Mouse (Mus musculus) midbrain, embryonic 11.5 days (tissue): ENCODE measurements around the gene Gpr157. TPM values are rescaled to one million over a fixed set of nuclear protein-coding genes. Genes with fewer than 3 reads are reported as not detected.
A peak's percentile ranks its signal among the peaks of the same experiment; 100 is the strongest.

Source experiments
- ATAC-seq: fragments of 200-750 bp; cut with Nextera tagmentation; 2 replicates; pipeline ENCODE4 v1.8.0; 2017; ENCODE audit warnings: moderate TSS enrichment, moderate library complexity; ENCODE audit not compliant: low FRiP score
- DNase-seq: peaks from one replicate; pipeline ENCODE4 v3.0.0; 2015; ENCODE audit warnings: low spot score; ENCODE audit errors: missing footprints
- H3K27ac ChIP-seq: fragments of 300-500 bp; sonication (generic); 2 replicates; pipeline ENCODE4 v1.5.1; 2014; ENCODE audit warnings: low read depth, low read length
- H3K27me3 ChIP-seq: fragments of 300-500 bp; sonication (generic); 2 replicates; pipeline ENCODE4 v1.6.1; 2014; ENCODE audit warnings: mild to moderate bottlenecking, low read length, moderate library complexity, mixed read lengths; ENCODE audit not compliant: control insufficient read depth, insufficient read depth
- H3K36me3 ChIP-seq: fragments of 300-500 bp; sonication (generic); 2 replicates; pipeline ENCODE4 v1.6.1; 2014; ENCODE audit warnings: mild to moderate bottlenecking, low read length, moderate library complexity, mixed read lengths; ENCODE audit not compliant: control insufficient read depth, insufficient read depth
- H3K4me1 ChIP-seq: fragments of 300-500 bp; sonication (generic); 2 replicates; pipeline ENCODE4 v1.6.1; 2014; ENCODE audit warnings: low read length; ENCODE audit not compliant: control insufficient read depth, insufficient read depth
- H3K4me2 ChIP-seq: fragments of 300-500 bp; sonication (generic); 2 replicates; pipeline ENCODE4 v1.6.1; 2014; ENCODE audit warnings: mild to moderate bottlenecking, moderate library complexity
- H3K4me3 ChIP-seq: fragments of 300-500 bp; sonication (generic); 2 replicates; pipeline ENCODE4 v1.5.1; 2014; ENCODE audit warnings: low read depth, low read length
- H3K9ac ChIP-seq: fragments of 300-500 bp; sonication (generic); 2 replicates; pipeline ENCODE4 v1.6.1; 2014; ENCODE audit warnings: low read length
- H3K9me3 ChIP-seq: fragments of 300-500 bp; sonication (generic); 2 replicates; pipeline ENCODE4 v1.6.1; 2016; ENCODE audit warnings: low read length; ENCODE audit not compliant: control insufficient read depth
- WGBS: fragments of 180-500 bp; shearing (Covaris S2); extraction: QIAGEN DNeasy Blood & Tissue Kit; methylation state at CpG from one replicate; pipeline ENCODE4 v1.1.7; 2014; 5-methylcytosine and 5-hydroxymethylcytosine counted together
- polyA plus RNA-seq: library from polyadenylated mRNA; unstranded; fragments of >200 nt; fragmentation: Nextera tagmentation; extraction: Ambion mirVana; gene quantifications from 2 replicates; pipeline ENCODE4 v1.2.1, GENCODE M21; 2014

Gpr157 gene
- polyA plus RNA-seq, 1 experiment from 2014 or later: 0.10 TPM

GRCm38 (mm10) chr4:150093560-150094462 is 6.6 kb downstream of the Gpr157 start:
- no peak overlapping the region for H3K4me2 ChIP-seq
- H3K4me3 ChIP-seq: no peak overlapping the region
- peaks cover 13% of the 10 kb centered on the region for H3K4me1 ChIP-seq
- H3K27me3 ChIP-seq: peaks cover 4% of the 10 kb centered on the region
- WGBS: 25% methylated on average over 11 of the region's 12 CpGs
- no peaks in the 10 kb centered on the region for H3K9me3 ChIP-seq
- no peak overlapping the region for H3K27ac ChIP-seq
- H3K36me3 ChIP-seq: no peaks in the 10 kb centered on the region
- DNase-seq: no peak
- ATAC-seq: peak; percentile 40; the same call in 1 of the 2 replicates
- H3K9ac ChIP-seq: no peak overlapping the region

DNA sequence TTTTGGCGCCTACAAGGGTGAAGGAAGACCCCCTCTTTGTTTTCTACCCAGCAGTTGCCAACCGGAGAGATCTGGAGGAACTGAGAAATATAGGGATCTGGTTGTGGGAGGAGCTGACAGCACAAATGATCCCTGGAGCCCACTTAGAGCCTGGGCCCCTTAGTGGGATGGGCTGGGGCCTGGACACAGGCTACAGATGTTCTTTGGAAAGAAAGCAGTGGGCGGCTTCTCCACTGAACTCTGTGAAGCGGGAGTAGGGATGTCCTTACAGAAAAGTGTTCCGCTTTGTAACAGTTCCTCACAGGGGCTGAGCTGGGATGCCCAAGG is 7.3 kb downstream of the Gpr157 start:
- no peak overlapping the region for H3K27ac ChIP-seq
- H3K9me3 ChIP-seq: no peaks in the 10 kb centered on the region
- no peaks in the 10 kb centered on the region for H3K36me3 ChIP-seq
- H3K27me3 ChIP-seq: no peaks in the 10 kb centered on the region; the same call in 1 of the 2 replicates
- no peak overlapping the region for H3K9ac ChIP-seq
- 10% methylated on average over 5 of the region's 5 CpGs for WGBS
- peak; percentile 91 for DNase-seq
- H3K4me3 ChIP-seq: no peak overlapping the region
- H3K4me1 ChIP-seq: peaks cover 13% of the 10 kb centered on the region
- H3K4me2 ChIP-seq: no peak overlapping the region
- no peak for ATAC-seq

- Histone ChIP-seq H3K36me3 (no peaks in the 10 kb centered on the region), H3K4me2 (no peak overlapping the region), H3K9me3 (no peaks in the 10 kb centered on the region), H3K27me3 (no peaks in the 10 kb centered on the region), H3K9ac (no peak overlapping the region), H3K27ac (no peak overlapping the region), H3K4me1 (peaks cover 13% of the 10 kb centered on the region), H3K4me3 (no peak overlapping the region)
- no peak for ATAC-seq
- no peak for DNase-seq
- 71% methylated on average over 7 of the region's 7 CpGs for WGBS
Observed at GRCm38 (mm10) chr4:150096309-150096708, 9.1 kb downstream of the Gpr157 start.

DNA sequence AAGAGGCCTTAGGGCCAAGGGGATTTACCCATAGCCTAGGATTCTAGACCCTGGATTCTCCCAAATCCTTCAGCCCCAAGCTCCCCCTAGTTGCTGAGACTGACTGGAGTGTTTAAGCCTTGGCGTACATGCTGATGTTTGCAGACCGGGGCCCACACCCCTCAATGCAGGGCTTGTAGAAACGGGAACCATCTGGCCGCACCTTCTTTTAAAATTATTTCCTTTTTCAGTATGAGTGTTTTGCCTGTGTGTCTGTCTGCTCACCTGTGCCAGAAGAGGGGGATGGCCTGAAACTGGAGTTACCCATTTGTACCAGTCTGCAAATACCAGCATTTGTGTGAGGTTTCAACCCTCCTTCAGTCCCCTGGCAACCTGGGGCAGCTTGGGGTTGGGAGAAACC is 10.7 kb downstream of the Gpr157 start:
- no peak for DNase-seq
- no peak for ATAC-seq
- H3K36me3 ChIP-seq: no peaks in the 10 kb centered on the region
- H3K4me1 ChIP-seq: peaks cover 13% of the 10 kb centered on the region
- no peak overlapping the region for H3K4me3 ChIP-seq
- no peak overlapping the region for H3K9ac ChIP-seq
- H3K4me2 ChIP-seq: no peak overlapping the region
- H3K9me3 ChIP-seq: no peaks in the 10 kb centered on the region
- H3K27ac ChIP-seq: no peak overlapping the region
- H3K27me3 ChIP-seq: no peaks in the 10 kb centered on the region
- WGBS: 87% methylated on average over 4 of the region's 4 CpGs

GRCm38 (mm10) chr4:150098880-150099279 is 11.7 kb downstream of the Gpr157 start:
- Histone ChIP-seq H3K27ac (no peak overlapping the region), H3K9me3 (no peaks in the 10 kb centered on the region), H3K4me3 (no peak overlapping the region), H3K36me3 (no peaks in the 10 kb centered on the region), H3K9ac (no peak overlapping the region), H3K27me3 (no peaks in the 10 kb centered on the region), H3K4me2 (no peak overlapping the region), H3K4me1 (peaks cover 10% of the 10 kb centered on the region)
- 20% methylated on average over 10 of the region's 10 CpGs for WGBS
- ATAC-seq (no peak), DNase-seq (peak; percentile 98)

DNA sequence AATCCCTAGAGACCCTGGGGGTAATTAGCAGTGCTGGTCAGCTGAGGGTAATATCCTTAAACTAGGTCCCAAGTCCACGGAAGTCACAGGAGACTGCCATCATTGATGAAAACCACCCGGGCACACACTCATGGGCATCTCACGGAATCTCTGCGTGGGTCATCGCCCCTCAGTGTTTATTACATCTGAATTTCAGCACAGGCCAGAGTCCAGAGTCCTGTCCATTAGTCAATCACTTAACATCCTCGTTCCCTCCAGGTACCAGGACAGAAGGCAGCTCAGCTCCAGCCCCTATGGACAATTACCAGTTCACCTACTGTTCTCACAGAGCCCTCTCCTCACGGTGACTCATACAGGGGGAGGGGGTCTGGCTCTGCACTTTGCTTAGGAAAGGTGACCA is 15.7 kb downstream of the Gpr157 start:
- H3K9ac ChIP-seq: no peak overlapping the region
- DNase-seq (no peak), ATAC-seq (no peak)
- H3K36me3 ChIP-seq: no peaks in the 10 kb centered on the region
- 89% methylated on average over 7 of the region's 7 CpGs for WGBS
- no peaks in the 10 kb centered on the region for H3K9me3 ChIP-seq
- no peaks in the 10 kb centered on the region for H3K27me3 ChIP-seq
- H3K27ac ChIP-seq: no peak overlapping the region
- H3K4me3 ChIP-seq: no peak overlapping the region
- no peak overlapping the region for H3K4me2 ChIP-seq
- H3K4me1 ChIP-seq: no peaks in the 10 kb centered on the region

DNA sequence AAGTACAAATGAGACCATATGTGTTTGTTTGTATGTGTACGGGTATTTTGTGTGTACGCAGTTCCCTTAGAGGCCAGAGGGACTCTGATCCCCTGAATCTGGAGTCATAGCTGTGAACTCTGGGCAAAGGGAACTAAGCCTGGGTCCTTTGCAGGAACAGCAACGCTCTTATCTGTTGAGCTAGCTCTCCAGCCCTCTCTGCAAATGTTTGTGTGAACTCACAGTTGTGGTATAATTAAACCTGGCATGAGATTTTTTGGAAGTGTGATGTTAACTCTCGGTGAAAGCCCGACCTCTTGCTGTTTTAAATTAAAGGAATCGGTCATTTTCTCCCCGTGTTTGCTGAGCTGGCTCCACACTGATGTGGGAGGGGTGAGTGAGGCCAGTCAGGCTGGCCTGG is 18.5 kb downstream of the Gpr157 start:
- WGBS: 69% methylated on average over 7 of the region's 7 CpGs
- H3K4me3 ChIP-seq: no peak overlapping the region
- no peak overlapping the region for H3K4me2 ChIP-seq
- no peak overlapping the region for H3K9ac ChIP-seq
- ATAC-seq: no peak
- no peaks in the 10 kb centered on the region for H3K27me3 ChIP-seq
- no peak overlapping the region for H3K27ac ChIP-seq
- H3K36me3 ChIP-seq: no peaks in the 10 kb centered on the region
- no peaks in the 10 kb centered on the region for H3K4me1 ChIP-seq
- no peaks in the 10 kb centered on the region for H3K9me3 ChIP-seq
- no peak for DNase-seq

- Histone ChIP-seq H3K27me3 (no peaks in the 10 kb centered on the region), H3K9ac (no peak overlapping the region), H3K27ac (no peak overlapping the region), H3K4me3 (no peak overlapping the region), H3K36me3 (no peaks in the 10 kb centered on the region), H3K4me1 (no peaks in the 10 kb centered on the region), H3K9me3 (no peaks in the 10 kb centered on the region), H3K4me2 (no peak overlapping the region)
- no peak for ATAC-seq
- DNase-seq: no peak
- 83% methylated on average over 5 of the region's 5 CpGs for WGBS
Observed at GRCm38 (mm10) chr4:150106637-150107036, 19.5 kb downstream of the Gpr157 start.

- no peaks in the 10 kb centered on the region for H3K36me3 ChIP-seq
- ATAC-seq (no peak), DNase-seq (no peak)
- no peaks in the 10 kb centered on the region for H3K27me3 ChIP-seq
- no peak overlapping the region for H3K9ac ChIP-seq
- WGBS: 82% methylated on average over 3 of the region's 3 CpGs
- no peak overlapping the region for H3K4me3 ChIP-seq
- H3K4me2 ChIP-seq: no peak overlapping the region
- no peak overlapping the region for H3K27ac ChIP-seq
- H3K9me3 ChIP-seq: no peaks in the 10 kb centered on the region
- H3K4me1 ChIP-seq: no peaks in the 10 kb centered on the region
Observed at GRCm38 (mm10) chr4:150109636-150110035, 22.5 kb downstream of the Gpr157 start.
